Mouse (Mus musculus): ENCODE measurements around the gene Olfr1390. TPM values are rescaled to one million over a fixed set of nuclear protein-coding genes. Genes with fewer than 3 reads are reported as not detected.
"Not testable (repeated sequence)": the region's sequence is repeated elsewhere in the genome, so short reads cannot be mapped to it uniquely, and the experiment has no call there.

Olfr1390 gene
- total and polyA plus RNA-seq, 2 experiments from 2014 or later, result not detected

- no peak overlapping the region for H3K4me3 ChIP-seq (ENCODE audit: low read depth, low read length)
- H3K27ac ChIP-seq (ENCODE audit: low read depth, low read length), result no peak overlapping the region
- no peak for TF ChIP-seq CTCF (IDR thresholded peaks at IDR 0.05; ENCODE audit: low read depth)
- no peaks in the 10 kb centered on the region for H3K4me1 ChIP-seq (ENCODE audit: insufficient read depth)
- H3K27me3 ChIP-seq (ENCODE audit: insufficient read depth, low read length), result no peaks in the 10 kb centered on the region
- H3K4me2 ChIP-seq (ENCODE audit: low read depth), result no peak overlapping the region
- no peak overlapping the region for H3K9ac ChIP-seq
- no peaks in the 10 kb centered on the region for H3K9me3 ChIP-seq (ENCODE audit: low read length)
- ATAC-seq (no peak), DNase-seq (no peak)
- no peaks in the 10 kb centered on the region for H3K36me3 ChIP-seq (ENCODE audit: insufficient read depth)
- 70% methylated on average over 4 of the region's 4 CpGs for WGBS
These were observed 2.3 kb downstream of the Olfr1390 start for GRCm38 (mm10) chr11:49337150-49337832.

- no peaks in the 10 kb centered on the region for H3K27me3 ChIP-seq (ENCODE audit: insufficient read depth, low read length)
- H3K36me3 ChIP-seq (ENCODE audit: insufficient read depth), result no peaks in the 10 kb centered on the region
- H3K4me3 ChIP-seq (ENCODE audit: low read depth, low read length), result no peak overlapping the region
- no peak for TF ChIP-seq CTCF (IDR thresholded peaks at IDR 0.05; ENCODE audit: low read depth)
- H3K9me3 ChIP-seq (ENCODE audit: low read length), result no peaks in the 10 kb centered on the region
- H3K9ac ChIP-seq, result no peak overlapping the region
- no peak overlapping the region for H3K4me2 ChIP-seq (ENCODE audit: low read depth)
- DNase-seq (no peak), ATAC-seq (no peak)
- no peak overlapping the region for H3K27ac ChIP-seq (ENCODE audit: low read depth, low read length)
- no peaks in the 10 kb centered on the region for H3K4me1 ChIP-seq (ENCODE audit: insufficient read depth)
These were observed 48.1 kb downstream of the Olfr1390 start for GRCm38 (mm10) chr11:49383133-49383532.

GRCm38 (mm10) chr11:49386118-49386517 lies 51.1 kb downstream of the Olfr1390 start:
- H3K4me3 ChIP-seq (ENCODE audit: low read depth, low read length); H3K9ac ChIP-seq; H3K36me3 ChIP-seq (ENCODE audit: insufficient read depth); H3K27me3 ChIP-seq (ENCODE audit: insufficient read depth, low read length); H3K27ac ChIP-seq (ENCODE audit: low read depth, low read length); ATAC-seq; H3K4me2 ChIP-seq (ENCODE audit: low read depth); H3K4me1 ChIP-seq (ENCODE audit: insufficient read depth); H3K9me3 ChIP-seq (ENCODE audit: low read length); DNase-seq: not testable (repeated sequence)
- WGBS, result 95% methylated on average over 7 of the region's 7 CpGs

Other genes with a start within 250 kb of the Olfr1390 start
- gene Olfr1396, start 220.3 kb upstream of the Olfr1390 start, total RNA-seq (2014; rRNA removed), result 0.05 TPM in 1 of 2 replicates, not detected in the other
- 0.05 TPM in 1 of 2 replicates, not detected in the other for gene Olfr1396, start 220.3 kb upstream of the Olfr1390 start, polyA plus RNA-seq (2015; fragmentation: Nextera tagmentation; extraction: Ambion mirVana)
- gene Olfr1395, start 192.9 kb upstream of the Olfr1390 start, total RNA-seq (2014; rRNA removed), result not detected in 2 replicates
- gene Olfr1395, start 192.9 kb upstream of the Olfr1390 start, polyA plus RNA-seq (2015; fragmentation: Nextera tagmentation; extraction: Ambion mirVana), result not detected in 2 replicates
- not detected in 2 replicates for gene Olfr1394, start 180.8 kb upstream of the Olfr1390 start, total RNA-seq (2014; rRNA removed)
- not detected in 2 replicates for gene Olfr1394, start 180.8 kb upstream of the Olfr1390 start, polyA plus RNA-seq (2015; fragmentation: Nextera tagmentation; extraction: Ambion mirVana)
- gene Btnl9, start 148.0 kb upstream of the Olfr1390 start, total RNA-seq (2014; rRNA removed), result 0.08 and 0.14 TPM in 2 replicates
- 0.16 TPM in 1 of 2 replicates, not detected in the other for gene Btnl9, start 148.0 kb upstream of the Olfr1390 start, polyA plus RNA-seq (2015; fragmentation: Nextera tagmentation; extraction: Ambion mirVana)
- 55.8 and 59.5 TPM in 2 replicates for gene Zfp62, start 131.9 kb upstream of the Olfr1390 start, total RNA-seq (2014; rRNA removed)
- 23.9 and 25.5 TPM in 2 replicates for gene Zfp62, start 131.9 kb upstream of the Olfr1390 start, polyA plus RNA-seq (2015; fragmentation: Nextera tagmentation; extraction: Ambion mirVana)
- gene Mgat1, start 91.0 kb upstream of the Olfr1390 start, total RNA-seq (2014; rRNA removed), result 63.3 and 75.7 TPM in 2 replicates
- 25.3 and 28.1 TPM in 2 replicates for gene Mgat1, start 91.0 kb upstream of the Olfr1390 start, polyA plus RNA-seq (2015; fragmentation: Nextera tagmentation; extraction: Ambion mirVana)
- gene Olfr1393, start 56.9 kb upstream of the Olfr1390 start, total RNA-seq (2014; rRNA removed), result 0.08 and 0.48 TPM in 2 replicates
- 0.10 TPM in 1 of 2 replicates, not detected in the other for gene Olfr1393, start 56.9 kb upstream of the Olfr1390 start, polyA plus RNA-seq (2015; fragmentation: Nextera tagmentation; extraction: Ambion mirVana)
- gene Olfr1392, start 49.9 kb upstream of the Olfr1390 start, total RNA-seq (2014; rRNA removed), result 0.31 and 0.95 TPM in 2 replicates
- 0.12 TPM in 1 of 2 replicates, not detected in the other for gene Olfr1392, start 49.9 kb upstream of the Olfr1390 start, polyA plus RNA-seq (2015; fragmentation: Nextera tagmentation; extraction: Ambion mirVana)
- 0.10 TPM in 1 of 2 replicates, not detected in the other for gene Olfr10, start 30.4 kb upstream of the Olfr1390 start, total RNA-seq (2014; rRNA removed)
- gene Olfr10, start 30.4 kb upstream of the Olfr1390 start, polyA plus RNA-seq (2015; fragmentation: Nextera tagmentation; extraction: Ambion mirVana), result not detected in 2 replicates
- not detected in 2 replicates for gene Olfr1391, start 12.4 kb upstream of the Olfr1390 start, total RNA-seq (2014; rRNA removed)
- not detected in 2 replicates for gene Olfr1391, start 12.4 kb upstream of the Olfr1390 start, polyA plus RNA-seq (2015; fragmentation: Nextera tagmentation; extraction: Ambion mirVana)
- not detected in 2 replicates for gene Olfr1389, start 87.9 kb downstream of the Olfr1390 start, total RNA-seq (2014; rRNA removed)
- gene Olfr1389, start 87.9 kb downstream of the Olfr1390 start, polyA plus RNA-seq (2015; fragmentation: Nextera tagmentation; extraction: Ambion mirVana), result not detected in 2 replicates
- 0.05 TPM in 1 of 2 replicates, not detected in the other for gene Olfr1388, start 101.4 kb downstream of the Olfr1390 start, total RNA-seq (2014; rRNA removed)
- gene Olfr1388, start 101.4 kb downstream of the Olfr1390 start, polyA plus RNA-seq (2015; fragmentation: Nextera tagmentation; extraction: Ambion mirVana), result 0.04 TPM in 1 of 2 replicates, not detected in the other
- not detected in 2 replicates for gene Olfr1387, start 120.2 kb downstream of the Olfr1390 start, total RNA-seq (2014; rRNA removed)
- gene Olfr1387, start 120.2 kb downstream of the Olfr1390 start, polyA plus RNA-seq (2015; fragmentation: Nextera tagmentation; extraction: Ambion mirVana), result not detected in 2 replicates
- gene Olfr1386, start 129.9 kb downstream of the Olfr1390 start, total RNA-seq (2014; rRNA removed), result not detected in 2 replicates
- gene Olfr1386, start 129.9 kb downstream of the Olfr1390 start, polyA plus RNA-seq (2015; fragmentation: Nextera tagmentation; extraction: Ambion mirVana), result not detected in 2 replicates
- gene Olfr1385, start 153.9 kb downstream of the Olfr1390 start, total RNA-seq (2014; rRNA removed), result 0.05 TPM in 1 of 2 replicates, not detected in the other
- not detected in 2 replicates for gene Olfr1385, start 153.9 kb downstream of the Olfr1390 start, polyA plus RNA-seq (2015; fragmentation: Nextera tagmentation; extraction: Ambion mirVana)
- gene Olfr1384, start 171.5 kb downstream of the Olfr1390 start, total RNA-seq (2014; rRNA removed), result not detected in 2 replicates
- gene Olfr1384, start 171.5 kb downstream of the Olfr1390 start, polyA plus RNA-seq (2015; fragmentation: Nextera tagmentation; extraction: Ambion mirVana), result not detected in 2 replicates
- not detected in 2 replicates for gene Olfr1383, start 184.5 kb downstream of the Olfr1390 start, total RNA-seq (2014; rRNA removed)
- not detected in 2 replicates for gene Olfr1383, start 184.5 kb downstream of the Olfr1390 start, polyA plus RNA-seq (2015; fragmentation: Nextera tagmentation; extraction: Ambion mirVana)
- gene Olfr1382, start 193.1 kb downstream of the Olfr1390 start, total RNA-seq (2014; rRNA removed), result not detected in 2 replicates
- not detected in 2 replicates for gene Olfr1382, start 193.1 kb downstream of the Olfr1390 start, polyA plus RNA-seq (2015; fragmentation: Nextera tagmentation; extraction: Ambion mirVana)
- gene Olfr1381, start 208.3 kb downstream of the Olfr1390 start, total RNA-seq (2014; rRNA removed), result not detected in 2 replicates
- not detected in 2 replicates for gene Olfr1381, start 208.3 kb downstream of the Olfr1390 start, polyA plus RNA-seq (2015; fragmentation: Nextera tagmentation; extraction: Ambion mirVana)
- gene Olfr1380, start 221.7 kb downstream of the Olfr1390 start, total RNA-seq (2014; rRNA removed), result not detected in 2 replicates
- gene Olfr1380, start 221.7 kb downstream of the Olfr1390 start, polyA plus RNA-seq (2015; fragmentation: Nextera tagmentation; extraction: Ambion mirVana), result not detected in 2 replicates